Mouse (Mus musculus) MEL (cell line): ENCODE measurements around the gene Aifm3. TPM values are rescaled to one million over a fixed set of nuclear protein-coding genes. Genes with fewer than 3 reads are reported as not detected.

Experiments used
- DNase-seq: peaks from one replicate; pipeline ENCODE4 v3.0.0; 2011; ENCODE audit warnings: low read depth, low spot score
- H3K27ac ChIP-seq: 2 replicates; pipeline ENCODE4 v1.5.1; 2012; ENCODE audit warnings: low read depth, mild to moderate bottlenecking, control low read depth, low read length, moderate library complexity; ENCODE audit not compliant: control insufficient read depth
- H3K27me3 ChIP-seq, 2 experiments: fragments of 150-350 bp in 1 of 2; sonication (generic) in 1 of 2; 2 replicates each; pipeline ENCODE4 v1.6.1; 2012; ENCODE audit warnings: low read length in 2 of 2, mild to moderate bottlenecking in 2 of 2, improper control_type of control experiment in 1 of 2, moderate library complexity in 1 of 2; ENCODE audit not compliant: insufficient read depth in 2 of 2, control insufficient read depth in 1 of 2
- H3K36me3 ChIP-seq, 2 experiments: 2 replicates each; pipeline ENCODE4 v1.6.1; 2012 to 2014; ENCODE audit warnings: low read length in 2 of 2, improper control_type of control experiment in 1 of 2, inconsistent platforms in 1 of 2, mild to moderate bottlenecking in 1 of 2; ENCODE audit not compliant: insufficient read depth in 2 of 2, control insufficient read depth in 1 of 2
- H3K4me1 ChIP-seq, 2 experiments: fragments of 150-350 bp in 1 of 2; sonication (generic) in 1 of 2; 2 replicates each; pipeline ENCODE4 v1.6.1; 2012; ENCODE audit warnings: low read length in 2 of 2, improper control_type of control experiment in 1 of 2, mild to moderate bottlenecking in 1 of 2; ENCODE audit not compliant: insufficient read depth in 2 of 2, control insufficient read depth in 1 of 2
- H3K4me3 ChIP-seq, 2 experiments: fragments of 150-350 bp in 1 of 2; sonication (generic) in 1 of 2; 2 replicates each; pipeline ENCODE4 v1.5.1; 2012; ENCODE audit warnings: low read depth in 2 of 2, low read length in 2 of 2, mild to moderate bottlenecking in 2 of 2, moderate library complexity in 2 of 2, control low read depth in 1 of 2, improper control_type of control experiment in 1 of 2; ENCODE audit not compliant: control insufficient read depth in 1 of 2, insufficient read depth in 1 of 2
- H3K79me2 ChIP-seq: 2 replicates; pipeline ENCODE4 v1.6.1; 2012; ENCODE audit warnings: mild to moderate bottlenecking, low read length, moderate library complexity; ENCODE audit not compliant: control insufficient read depth, poor library complexity, insufficient read depth
- H3K9ac ChIP-seq: 2 replicates; pipeline ENCODE4 v1.6.1; 2012; ENCODE audit warnings: low read depth, mild to moderate bottlenecking, control low read depth, low read length, moderate library complexity; ENCODE audit not compliant: control insufficient read depth, poor library complexity, severe bottlenecking
- H3K9me3 ChIP-seq: fragments of 150-350 bp; sonication (generic); replicated peaks from 2 replicates; pipeline ENCODE4 v1.6.1; 2012; ENCODE audit warnings: mild to moderate bottlenecking, low read length, improper control_type of control experiment, moderate library complexity; ENCODE audit not compliant: insufficient read depth
- CHD1 ChIP-seq: IDR thresholded peaks from 2 replicates; pipeline ENCODE4 v1.6.1; 2012; ENCODE audit warnings: low read depth, mild to moderate bottlenecking, inconsistent platforms, low read length, improper control_type of control experiment
- CHD2 ChIP-seq: IDR thresholded peaks from 2 replicates; pipeline ENCODE4 v1.6.1; 2011; ENCODE audit warnings: low read length, improper control_type of control experiment
- CTCF ChIP-seq, 3 experiments: IDR thresholded peaks in 2 of 3; conservative IDR thresholded peaks in 1 of 3; 2 replicates each; pipeline ENCODE4 v1.5.1; 2011 to 2012; ENCODE audit warnings: low read length in 3 of 3, low read depth in 2 of 3, mild to moderate bottlenecking in 2 of 3, improper control_type of control experiment in 1 of 3, inconsistent platforms in 1 of 3, mixed read lengths in 1 of 3, moderate library complexity in 1 of 3; ENCODE audit not compliant: control insufficient read depth in 1 of 3, insufficient read depth in 1 of 3, poor library complexity in 1 of 3, severe bottlenecking in 1 of 3
- ELF1 ChIP-seq: IDR thresholded peaks from 2 replicates; pipeline ENCODE4 v1.6.1; 2014; ENCODE audit warnings: low read depth, mild to moderate bottlenecking, inconsistent platforms, low read length, improper control_type of control experiment, moderate library complexity
- ETS1 ChIP-seq: IDR thresholded peaks from 2 replicates; pipeline ENCODE4 v1.6.1; 2012; ENCODE audit warnings: low read depth, mild to moderate bottlenecking, inconsistent platforms, low read length, improper control_type of control experiment, moderate library complexity
- GATA1 ChIP-seq: IDR thresholded peaks from 2 replicates; pipeline ENCODE4 v1.6.1; 2011; ENCODE audit warnings: low read depth, low read length, improper control_type of control experiment
- HCFC1 ChIP-seq: IDR thresholded peaks from 2 replicates; pipeline ENCODE4 v1.6.1; 2012; ENCODE audit warnings: low read depth, mild to moderate bottlenecking, inconsistent platforms, low read length, improper control_type of control experiment, moderate library complexity
- KAT2A ChIP-seq: conservative IDR thresholded peaks from 2 replicates; pipeline ENCODE4 v1.6.1; 2012; ENCODE audit warnings: low read depth, low read length, improper control_type of control experiment, inconsistent platforms
- MAX ChIP-seq: IDR thresholded peaks from 2 replicates; pipeline ENCODE4 v1.6.1; 2011; ENCODE audit warnings: low read length, improper control_type of control experiment
- MAZ ChIP-seq: IDR thresholded peaks from 2 replicates; pipeline ENCODE4 v1.6.1; 2012; ENCODE audit warnings: low read depth, mild to moderate bottlenecking, inconsistent platforms, low read length, improper control_type of control experiment
- MEF2A ChIP-seq: IDR thresholded peaks from 2 replicates; pipeline ENCODE4 v1.6.1; 2014; ENCODE audit warnings: low read depth, mild to moderate bottlenecking, inconsistent platforms, low read length, improper control_type of control experiment; ENCODE audit not compliant: poor library complexity, insufficient replicate concordance, severe bottlenecking; ENCODE audit errors: extremely low read depth
- MXI1 ChIP-seq: IDR thresholded peaks from 2 replicates; pipeline ENCODE4 v1.6.1; 2011; ENCODE audit warnings: mild to moderate bottlenecking, low read depth, low read length, improper control_type of control experiment
- MYC ChIP-seq: IDR thresholded peaks from 2 replicates; pipeline ENCODE4 v1.6.1; 2011; ENCODE audit warnings: low read depth, mild to moderate bottlenecking, low read length, improper control_type of control experiment, moderate library complexity
- NELFE ChIP-seq: IDR thresholded peaks from 2 replicates; pipeline ENCODE4 v1.6.1; 2011; ENCODE audit warnings: low read depth, low read length, improper control_type of control experiment
- NRF1 ChIP-seq: IDR thresholded peaks from 2 replicates; pipeline ENCODE4 v1.6.1; 2014; ENCODE audit warnings: low read depth, mild to moderate bottlenecking, inconsistent platforms, low read length, improper control_type of control experiment, moderate library complexity; ENCODE audit not compliant: poor library complexity, insufficient read depth, severe bottlenecking
- POLR2A ChIP-seq, 2 experiments: IDR thresholded peaks; 2 replicates each; pipeline ENCODE4 v1.6.1; 2011 to 2012; ENCODE audit warnings: low read length in 2 of 2, mild to moderate bottlenecking in 2 of 2, control low read depth in 1 of 2, improper control_type of control experiment in 1 of 2, low read depth in 1 of 2, moderate library complexity in 1 of 2; ENCODE audit not compliant: control insufficient read depth in 1 of 2, insufficient read depth in 1 of 2, poor library complexity in 1 of 2
- POLR2AphosphoS2 ChIP-seq: IDR thresholded peaks from 2 replicates; pipeline ENCODE4 v1.6.1; 2011; ENCODE audit warnings: low read length, improper control_type of control experiment
- RCOR1 ChIP-seq: IDR thresholded peaks from 2 replicates; pipeline ENCODE4 v1.6.1; 2012; ENCODE audit warnings: low read depth, mild to moderate bottlenecking, inconsistent platforms, low read length, improper control_type of control experiment
- SIN3A ChIP-seq: IDR thresholded peaks from 2 replicates; pipeline ENCODE4 v1.6.1; 2012; ENCODE audit warnings: low read length, improper control_type of control experiment, inconsistent platforms
- TAL1 ChIP-seq: IDR thresholded peaks from 2 replicates; pipeline ENCODE4 v1.6.1; 2012; ENCODE audit warnings: mild to moderate bottlenecking, inconsistent platforms, low read length, moderate library complexity, mixed read lengths
- TBP ChIP-seq: IDR thresholded peaks from 2 replicates; pipeline ENCODE4 v1.8.0; 2011; ENCODE audit warnings: low read depth, low read length, improper control_type of control experiment
- TCF12 ChIP-seq: IDR thresholded peaks from 2 replicates; pipeline ENCODE4 v1.6.1; 2014; ENCODE audit warnings: low read depth, mild to moderate bottlenecking, inconsistent platforms, low read length, improper control_type of control experiment, moderate library complexity
- USF1 ChIP-seq: IDR thresholded peaks from 2 replicates; pipeline ENCODE4 v1.6.1; 2014; ENCODE audit warnings: low read depth, mild to moderate bottlenecking, inconsistent platforms, low read length, improper control_type of control experiment, moderate library complexity
- USF2 ChIP-seq, 2 experiments: IDR thresholded peaks; 2 replicates each; pipeline ENCODE4 v1.6.1; 2011 to 2012; ENCODE audit warnings: improper control_type of control experiment in 2 of 2, low read length in 2 of 2, borderline replicate concordance in 1 of 2, inconsistent platforms in 1 of 2, low read depth in 1 of 2, mild to moderate bottlenecking in 1 of 2; ENCODE audit not compliant: insufficient read depth in 1 of 2
- ZC3H11A ChIP-seq: IDR thresholded peaks from 2 replicates; pipeline ENCODE4 v1.6.1; 2012; ENCODE audit warnings: low read depth, mild to moderate bottlenecking, inconsistent platforms, low read length, improper control_type of control experiment
- ZKSCAN1 ChIP-seq: IDR thresholded peaks from 2 replicates; pipeline ENCODE4 v1.6.1; 2012; ENCODE audit warnings: low read depth, mild to moderate bottlenecking, inconsistent platforms, low read length, improper control_type of control experiment, moderate library complexity
- ZMIZ1 ChIP-seq: IDR thresholded peaks from 2 replicates; pipeline ENCODE4 v1.6.1; 2012; ENCODE audit warnings: low read depth, mild to moderate bottlenecking, inconsistent platforms, low read length, improper control_type of control experiment, moderate library complexity
- ZNF384 ChIP-seq: IDR thresholded peaks from 2 replicates; pipeline ENCODE4 v1.6.1; 2012; ENCODE audit warnings: low read depth, mild to moderate bottlenecking, inconsistent platforms, low read length, improper control_type of control experiment
- polyA plus RNA-seq, 2 experiments: library from polyadenylated mRNA; stranded (reverse) in 1 of 2; unstranded in 1 of 2; fragments of >175 nt in 1 of 2; fragments of >200 nt in 1 of 2; gene quantifications; 2 replicates each; pipeline versions ENCODE4 v1.2.1 to v1.2.4; 2012; ENCODE audit warnings: low replicate concordance in 2 of 2, low read depth in 1 of 2; ENCODE audit not compliant: insufficient read length in 2 of 2, insufficient read depth in 1 of 2, missing spikeins in 1 of 2
- total RNA-seq: library from RNA; depleted of rRNA; stranded (reverse); fragments of 300-350 nt; gene quantifications from 2 replicates; pipeline ENCODE4 v1.2.3, GENCODE M21; 2012

Gene Aifm3
- total and polyA plus RNA-seq, 3 experiments, result 0.23 to 0.52 TPM; not detected in 1

- Histone ChIP-seq H3K79me2 (peaks cover 18% of the 10 kb centered on the region), H3K27ac (peak within 1 kb of the TSS; percentile 89), H3K4me1 (peaks cover 0 to 13% of the 10 kb centered on the region in 2 experiments; a peak in 2 of 4 replicates), H3K9me3 (no peaks in the 10 kb centered on the region), H3K36me3 (peaks cover 0 to 12% of the 10 kb centered on the region in 2 experiments; a peak in 2 of 4 replicates), H3K27me3 (no peaks in the 10 kb centered on the region), H3K4me3 (peak within 1 kb of the TSS; percentile 58 to 100), H3K9ac (peak within 1 kb of the TSS; percentile 99)
- peak; percentile 98 for DNase-seq
- TF ChIP-seq GATA1 (no peak), ETS1 (no peak; the same call in 1 of the 2 replicates), MXI1 (peak; percentile 75), ZNF384 (no peak), MYC (0 out of 2 replicates have a peak, but pooled peaks have one; percentile 38), NRF1 (peak; percentile 93), ELF1 (peak; percentile 99), USF1 (0 out of 2 replicates have a peak, but pooled peaks have one; percentile 5), CHD1 (no peak), CHD2 (peak; percentile 95), ZKSCAN1 (no peak), POLR2A (IDR thresholded peaks at IDR 0.05; ENCODE audit: control insufficient read depth in 1 of 2, insufficient read depth in 1 of 2, low read depth in 1 of 2, low read length in 2 of 2, poor library complexity in 1 of 2) (peak; percentile 95 to 97), RCOR1 (no peak), MAZ (peak; percentile 78; the same call in 1 of the 2 replicates), ZMIZ1 (peak; percentile 65), TAL1 (no peak), TCF12 (peak; percentile 54; the same call in 1 of the 2 replicates), POLR2AphosphoS2 (peak; percentile 94), TBP (peak; percentile 60; the same call in 1 of the 2 replicates), ZC3H11A (no peak), MEF2A (no peak), CTCF (IDR thresholded peaks at IDR 0.05 in 2 of 3, conservative IDR thresholded peaks at IDR 0.05 in 1 of 3; ENCODE audit: control insufficient read depth in 1 of 3, insufficient read depth in 1 of 3, low read depth in 2 of 3, low read length in 3 of 3, poor library complexity in 1 of 3, severe bottlenecking in 1 of 3) (no peak), USF2 (IDR thresholded peaks at IDR 0.05; ENCODE audit: borderline replicate concordance in 1 of 2, insufficient read depth in 1 of 2, low read depth in 1 of 2, low read length in 2 of 2) (no peak), MAX (peak; percentile 81; the same call in 1 of the 2 replicates), SIN3A (peak; percentile 62; the same call in 1 of the 2 replicates), HCFC1 (peak; percentile 86), KAT2A (no peak; the same call in 1 of the 2 replicates), NELFE (peak; percentile 87)
Measured at GRCm38 (mm10) chr16:17530640-17531288, 41.4 kb downstream of the Aifm3 start, which contains the start of gene Thap7. Thap7 (minus strand) TSS chr16:17531136.
